Mouse (Mus musculus) cerebellum, adult 11-12 months (tissue): ENCODE results near the gene Fam131a.

Source experiments
- DNase-seq: peaks from one replicate; pipeline ENCODE4 v3.0.0; 2022

Fam131a gene

GRCm38 (mm10) chr16:20699266-20699665, 6.2 kb downstream of the Fam131a start:
- DNase-seq = peak; percentile 22

DNA sequence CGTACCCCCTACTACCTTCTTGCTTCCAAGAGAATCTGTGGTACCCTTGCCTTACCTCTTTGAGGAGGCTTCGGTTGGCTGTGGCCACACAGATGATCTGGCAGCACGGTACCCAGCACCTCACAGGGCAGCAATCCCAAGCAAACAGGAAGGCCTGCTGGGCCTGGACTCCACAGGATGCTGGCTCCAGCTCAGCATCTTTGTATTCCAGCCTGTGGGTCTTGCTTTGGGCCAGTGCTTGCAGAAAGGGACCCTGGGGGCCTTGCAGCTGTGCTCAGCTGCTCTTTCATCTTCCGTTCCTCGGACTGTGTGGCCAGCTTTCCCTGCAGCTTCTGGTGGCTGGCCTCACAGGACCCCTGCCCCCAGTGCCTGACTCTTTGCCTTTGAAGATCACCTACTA, 7.0 kb downstream of the Fam131a start:
- peak; percentile 77 for DNase-seq

- DNase-seq = no peak
Measured at GRCm38 (mm10) chr16:20701316-20701715, 8.3 kb downstream of the Fam131a start.

GRCm38 (mm10) chr16:20701729-20702521, 8.9 kb downstream of the Fam131a start:
- DNase-seq = no peak

DNA sequence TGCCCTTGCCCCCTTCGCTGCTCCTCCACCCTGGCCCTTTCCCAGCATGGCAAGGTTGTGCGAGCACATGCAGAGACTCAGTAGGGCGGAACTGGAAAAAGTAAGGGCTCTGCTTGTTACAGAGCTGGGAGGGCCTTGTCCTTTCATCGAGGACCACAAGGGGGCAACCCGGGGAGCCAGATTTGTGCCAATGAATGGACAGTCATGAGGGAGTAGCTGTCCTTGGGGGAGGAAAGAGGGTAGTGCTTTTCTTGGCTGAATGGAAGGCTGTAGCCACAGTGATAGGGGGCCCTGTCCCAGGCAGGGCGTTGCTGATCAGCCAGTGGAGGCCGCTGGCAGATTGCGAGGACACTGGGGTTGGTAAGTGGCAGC, 9.5 kb downstream of the Fam131a start:
- peak; percentile 70 for DNase-seq

DNA sequence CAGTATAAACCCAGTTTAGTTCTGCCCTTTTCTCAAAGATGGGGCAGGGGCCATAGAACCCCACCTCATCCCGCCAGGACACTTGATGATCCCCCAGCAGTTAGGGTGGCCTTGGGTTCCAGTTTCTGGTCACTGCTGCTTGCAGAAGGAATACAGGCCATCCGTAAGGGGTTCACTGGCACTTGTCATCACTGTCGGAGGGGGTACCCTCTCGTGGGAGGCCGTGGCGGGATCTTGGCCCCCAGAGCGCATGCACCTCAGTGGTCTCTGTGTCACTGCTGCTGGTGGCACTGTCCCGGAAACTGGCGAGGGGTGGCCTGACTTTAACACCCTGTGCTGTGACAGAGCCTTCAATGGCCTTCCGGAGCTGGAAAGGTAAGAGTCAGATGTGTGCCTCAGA, 10.0 kb downstream of the Fam131a start:
- peak; percentile 50 for DNase-seq

DNA sequence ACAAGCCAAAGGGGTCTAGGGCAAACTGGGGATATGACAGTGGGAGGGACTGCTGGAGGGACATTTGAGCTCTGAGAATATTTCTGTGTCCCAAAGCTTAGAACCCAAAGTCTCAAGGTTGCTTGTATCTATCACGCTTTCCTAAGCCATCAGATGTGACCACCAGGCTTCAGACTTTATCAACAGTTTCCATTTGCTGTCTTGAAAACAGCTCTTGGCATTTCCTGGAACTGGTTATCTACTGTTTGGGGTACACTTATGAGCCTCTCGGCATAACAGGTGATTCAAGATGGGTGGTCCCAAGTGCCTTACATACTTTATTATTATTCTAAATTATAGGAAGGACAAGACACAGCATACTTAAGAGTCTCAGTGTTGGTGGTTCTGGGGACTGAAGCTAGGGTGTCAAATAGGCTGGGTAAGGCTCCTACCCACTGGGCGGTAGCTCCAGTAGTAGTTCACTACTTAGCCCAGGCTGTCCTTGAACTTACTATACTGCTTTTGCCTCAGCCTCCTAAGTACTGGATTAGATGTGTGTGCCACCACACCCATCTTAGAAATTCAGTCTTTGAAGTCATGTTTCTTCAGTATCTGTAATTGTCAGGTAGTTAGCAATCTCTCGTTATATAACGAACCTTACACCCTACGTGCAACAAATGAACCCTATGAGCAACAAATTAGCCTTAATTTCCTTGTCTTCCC, 10.8 kb downstream of the Fam131a start:
- no peak for DNase-seq

DNA sequence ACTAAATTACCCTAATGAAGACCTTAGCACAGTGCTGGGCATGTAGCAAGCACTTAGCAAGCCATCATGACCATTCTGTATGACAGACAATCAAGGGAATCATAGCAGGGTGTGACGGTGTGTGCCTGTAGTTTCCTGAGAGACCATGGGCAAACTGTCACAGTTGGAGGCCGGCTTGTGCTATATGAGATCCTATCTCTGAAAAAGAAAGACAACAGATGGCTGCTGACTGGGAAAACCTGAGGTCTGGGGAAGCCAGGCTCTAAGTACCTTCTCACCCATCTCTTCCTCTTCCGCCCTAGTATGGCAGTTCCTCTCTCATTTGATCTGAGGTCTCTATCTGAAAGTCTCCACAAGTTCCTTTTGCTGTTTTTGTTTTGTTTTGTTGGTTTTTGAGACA, 12.7 kb downstream of the Fam131a start:
- peak; percentile 48 for DNase-seq

- peak; percentile 44 for DNase-seq
Measured at GRCm38 (mm10) chr16:20706407-20707055, 13.5 kb downstream of the Fam131a start.

- DNase-seq = peak; percentile 21
Measured at GRCm38 (mm10) chr16:20708220-20708938, 15.3 kb downstream of the Fam131a start.

DNA sequence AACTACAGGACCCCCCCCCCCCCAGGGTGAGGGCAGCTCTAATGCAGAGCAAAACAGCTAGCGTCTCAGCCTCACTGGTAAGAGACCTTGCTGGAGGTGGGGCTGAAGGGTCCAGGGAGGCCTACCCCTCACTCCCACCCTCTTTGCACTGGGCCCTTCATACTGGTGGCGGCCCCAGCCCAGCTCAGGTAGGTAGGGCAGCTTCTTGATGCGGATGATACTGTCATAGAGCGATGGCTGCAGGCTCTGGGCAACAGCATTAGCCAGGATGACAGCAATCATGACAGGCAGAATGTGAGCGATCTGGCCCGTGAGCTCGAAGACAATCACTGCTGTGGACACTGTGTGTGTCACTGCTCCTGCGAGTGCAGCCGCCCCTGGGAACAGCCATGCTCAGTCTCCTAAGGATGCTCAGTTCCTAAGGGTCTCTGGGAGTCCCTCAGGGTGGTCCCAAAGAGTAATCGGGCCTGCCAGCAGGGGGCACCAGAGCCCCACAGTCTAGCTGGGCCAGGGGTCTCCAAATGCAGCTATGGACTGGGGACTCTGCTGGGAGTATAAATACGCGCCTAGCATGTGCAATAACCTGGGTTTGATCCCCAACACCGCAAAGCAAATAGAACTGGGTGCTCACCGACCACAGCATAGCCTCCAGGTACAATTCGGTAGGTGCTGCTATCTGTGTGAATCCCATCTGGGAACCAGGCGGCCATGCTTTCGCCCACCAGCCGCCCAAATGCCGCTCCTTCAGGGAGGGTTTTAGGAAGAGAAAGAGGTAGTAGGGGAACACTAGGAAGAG, 16.1 kb downstream of the Fam131a start:
- DNase-seq = peak; percentile 41

GRCm38 (mm10) chr16:20710370-20710769, 17.3 kb downstream of the Fam131a start:
- DNase-seq = peak; percentile 19

DNA sequence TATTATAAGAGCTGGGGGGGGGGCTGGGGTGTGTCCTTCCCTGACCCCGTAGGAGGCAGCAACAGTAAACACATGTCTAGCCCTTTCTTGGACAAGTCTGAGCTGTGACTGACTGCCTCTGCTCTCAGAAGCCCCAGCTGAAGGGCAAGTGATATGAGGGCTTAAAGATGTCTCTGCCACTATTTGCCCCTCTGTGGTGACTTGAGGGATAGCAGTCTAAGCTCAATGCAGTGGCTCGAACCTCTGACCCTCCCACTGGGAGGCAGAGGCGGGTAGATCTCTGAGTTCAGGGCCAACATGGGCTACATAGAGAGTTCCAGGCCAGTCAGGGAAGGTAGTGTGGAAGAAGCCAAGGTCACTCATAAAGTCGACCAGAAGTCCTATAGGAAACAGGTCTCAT, 17.8 kb downstream of the Fam131a start:
- DNase-seq = peak; percentile 25

GRCm38 (mm10) chr16:20712190-20712589, 19.1 kb downstream of the Fam131a start:
- no peak for DNase-seq

GRCm38 (mm10) chr16:20712889-20713288, 19.8 kb downstream of the Fam131a start:
- peak; percentile 33 for DNase-seq

GRCm38 (mm10) chr16:20714307-20715080, 21.5 kb downstream of the Fam131a start:
- DNase-seq = peak; percentile 51

DNA sequence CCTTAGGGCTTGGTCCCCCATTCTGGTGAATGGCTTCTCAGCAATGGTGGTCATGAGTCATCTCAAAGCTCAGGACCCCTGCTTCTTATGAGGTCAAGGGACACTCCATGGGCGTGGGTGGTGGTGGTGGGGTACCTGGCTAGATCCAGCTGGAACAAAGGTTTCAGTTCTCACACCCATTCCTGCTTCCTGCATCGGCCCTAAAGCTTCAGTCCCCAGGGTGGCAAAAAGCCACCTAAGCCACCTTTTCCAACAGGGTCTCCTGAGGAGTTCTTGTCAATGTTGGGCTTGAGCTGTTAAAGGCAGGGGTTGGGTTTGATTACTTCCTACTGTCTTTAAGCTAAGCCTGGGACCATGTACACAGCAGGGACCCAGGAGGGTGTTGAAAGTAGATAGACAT, 22.1 kb downstream of the Fam131a start:
- DNase-seq = peak; percentile 55

- peak; percentile 51 for DNase-seq
Measured at GRCm38 (mm10) chr16:20715566-20715965, 22.5 kb downstream of the Fam131a start.

GRCm38 (mm10) chr16:20715976-20716840, 23.2 kb downstream of the Fam131a start:
- DNase-seq = peak; percentile 81

- no peak for DNase-seq
Measured at GRCm38 (mm10) chr16:20716841-20717180, 23.8 kb downstream of the Fam131a start.
